Mouse (Mus musculus) CH12.LX (cell line): ENCODE data around the gene Smim20. TPM values are rescaled to one million over a fixed set of nuclear protein-coding genes. Genes with fewer than 3 reads are reported as not detected.

Experiments used
- DNase-seq: peaks from one replicate; pipeline ENCODE4 v3.0.0-alpha.2; 2013; ENCODE audit errors: extremely low read depth
- H3K27ac ChIP-seq: 2 replicates; pipeline ENCODE4 v1.5.1; 2012; ENCODE audit warnings: low read depth, mild to moderate bottlenecking, control low read depth, moderate library complexity; ENCODE audit not compliant: insufficient read depth
- H3K27me3 ChIP-seq: replicated peaks from 2 replicates; pipeline ENCODE3; 2012; ENCODE audit warnings: inconsistent platforms
- H3K36me3 ChIP-seq, 2 experiments: replicated peaks in 1 of 2; 2 replicates each; pipeline versions ENCODE3 to v1.6.1; 2012; ENCODE audit warnings: inconsistent platforms in 1 of 2, low read length in 1 of 2, mild to moderate bottlenecking in 1 of 2, mixed read lengths in 1 of 2, moderate library complexity in 1 of 2; ENCODE audit not compliant: control insufficient read depth in 1 of 2, insufficient read depth in 1 of 2
- H3K4me1 ChIP-seq, 2 experiments: 2 replicates each; pipeline ENCODE4 v1.6.1; 2012; ENCODE audit warnings: inconsistent platforms in 1 of 2, moderate library complexity in 1 of 2; ENCODE audit not compliant: insufficient read depth in 2 of 2, control insufficient read depth in 1 of 2
- H3K4me2 ChIP-seq: 2 replicates; pipeline ENCODE4 v1.6.1; 2012; ENCODE audit warnings: low read depth, mild to moderate bottlenecking, control low read depth; ENCODE audit not compliant: poor library complexity, insufficient read depth, severe bottlenecking
- H3K4me3 ChIP-seq, 3 experiments: fragments of 150-350 bp in 1 of 3; sonication (generic) in 1 of 3; replicated peaks in 1 of 3; 2 replicates each; pipeline versions ENCODE3 to v1.5.1; 2011 to 2012; ENCODE audit warnings: low read depth in 2 of 3, low read length in 2 of 3, mild to moderate bottlenecking in 2 of 3, moderate library complexity in 2 of 3, control low read depth in 1 of 3, improper control_type of control experiment in 1 of 3, inconsistent platforms in 1 of 3, mixed read lengths in 1 of 3; ENCODE audit not compliant: poor library complexity in 1 of 3
- H3K79me2 ChIP-seq: replicated peaks from 2 replicates; pipeline ENCODE4 v1.6.1; 2012; ENCODE audit warnings: mild to moderate bottlenecking, moderate library complexity; ENCODE audit not compliant: control insufficient read depth, poor library complexity, insufficient read depth, severe bottlenecking; ENCODE audit errors: extremely low read depth
- H3K9ac ChIP-seq: 2 replicates; pipeline ENCODE4 v1.6.1; 2012; ENCODE audit warnings: low read depth, mild to moderate bottlenecking, control low read depth, moderate library complexity; ENCODE audit not compliant: insufficient read depth
- H3K9me3 ChIP-seq: replicated peaks from 2 replicates; pipeline ENCODE3; 2012; ENCODE audit warnings: low read length, inconsistent platforms, mixed read lengths
- CHD1 ChIP-seq: IDR thresholded peaks from 2 replicates; pipeline ENCODE4 v1.6.1; 2012; ENCODE audit warnings: low read depth, low read length, improper control_type of control experiment, inconsistent platforms
- CTCF ChIP-seq, 2 experiments: IDR thresholded peaks in 1 of 2; conservative IDR thresholded peaks in 1 of 2; 2 replicates each; pipeline ENCODE4 v1.5.1; 2011 to 2012; ENCODE audit warnings: low read depth in 2 of 2, low read length in 2 of 2, improper control_type of control experiment in 1 of 2, inconsistent platforms in 1 of 2, mild to moderate bottlenecking in 1 of 2, moderate library complexity in 1 of 2
- EP300 ChIP-seq: IDR thresholded peaks from 2 replicates; pipeline ENCODE4 v1.6.1; 2011; ENCODE audit warnings: low read length, improper control_type of control experiment
- ETS1 ChIP-seq: conservative IDR thresholded peaks from 2 replicates; pipeline ENCODE4 v1.6.1; 2012; ENCODE audit warnings: low read depth, mild to moderate bottlenecking, inconsistent platforms, low read length, improper control_type of control experiment, moderate library complexity
- IRF4 ChIP-seq: IDR thresholded peaks from 2 replicates; pipeline ENCODE4 v1.6.1; 2014; ENCODE audit warnings: low read depth, mild to moderate bottlenecking, inconsistent platforms, low read length, improper control_type of control experiment
- JUN ChIP-seq: IDR thresholded peaks from 2 replicates; pipeline ENCODE4 v1.6.1; 2011; ENCODE audit warnings: low read depth, mild to moderate bottlenecking, low read length, improper control_type of control experiment, moderate library complexity; ENCODE audit not compliant: insufficient read depth
- JUND ChIP-seq: conservative IDR thresholded peaks from 2 replicates; pipeline ENCODE4 v1.6.1; 2011; ENCODE audit warnings: low read depth, low read length, improper control_type of control experiment
- MEF2A ChIP-seq: IDR thresholded peaks from 2 replicates; pipeline ENCODE4 v1.6.1; 2014; ENCODE audit warnings: low read depth, mild to moderate bottlenecking, inconsistent platforms, low read length, improper control_type of control experiment, borderline replicate concordance
- PAX5 ChIP-seq: IDR thresholded peaks from 2 replicates; pipeline ENCODE4 v1.6.1; 2012; ENCODE audit warnings: low read length, inconsistent platforms, mixed read lengths
- RAD21 ChIP-seq: IDR thresholded peaks from 2 replicates; pipeline ENCODE4 v1.6.1; 2011; ENCODE audit warnings: low read depth, mild to moderate bottlenecking, low read length, improper control_type of control experiment, moderate library complexity
- SMC3 ChIP-seq: IDR thresholded peaks from 2 replicates; pipeline ENCODE4 v1.6.1; 2011; ENCODE audit warnings: low read depth, low read length, improper control_type of control experiment
- TBP ChIP-seq: conservative IDR thresholded peaks from 2 replicates; pipeline ENCODE4 v1.6.1; 2011; ENCODE audit warnings: low read depth, low read length, improper control_type of control experiment
- USF2 ChIP-seq: conservative IDR thresholded peaks from 2 replicates; pipeline ENCODE4 v1.6.1; 2011; ENCODE audit warnings: low read depth, low read length, improper control_type of control experiment
- ZC3H11A ChIP-seq: IDR thresholded peaks from 2 replicates; pipeline ENCODE4 v1.6.1; 2012; ENCODE audit warnings: low read depth, mild to moderate bottlenecking, inconsistent platforms, low read length, improper control_type of control experiment
- dilution Hi-C: fragments of 300-500 bp; cut with MboI; formaldehyde crosslinking; loops from 2 replicates; pipeline ENCODE4 v1.14.3; 2020; ENCODE audit warnings: low sequenced_read_pairs; ENCODE audit not compliant: extremely low pct_unique_long_range_greater_than_20kb, extremely low pct_ligation_motif_present
- in situ Hi-C: fragments of 300-500 bp; cut with MboI; formaldehyde crosslinking; loops from 3 replicates; pipeline ENCODE4 v1.14.3; 2019; ENCODE audit warnings: low sequenced_read_pairs, low pct_ligation_motif_present, low pct_unique_long_range_greater_than_20kb, mixed read lengths
- polyA plus RNA-seq: library from polyadenylated mRNA; unstranded; fragments of >175 nt; gene quantifications from 2 replicates; pipeline ENCODE4 v1.2.1, GENCODE M21; 2012; ENCODE audit warnings: low read depth; ENCODE audit not compliant: insufficient read length
- total RNA-seq, 2 experiments: library from RNA; depleted of rRNA; stranded (reverse); fragments of 300-350 nt in 1 of 2; fragments of >200 nt in 1 of 2; gene quantifications; 2 replicates each; pipeline ENCODE4 v1.2.3; 2012 to 2014

Smim20 gene
- total and polyA plus RNA-seq, 3 experiments, result 52.1 to 93.5 (median 54.3) TPM

- in situ Hi-C loops (no loop called here), dilution Hi-C loops (no loop called here)
- Histone ChIP-seq H3K4me1 (no peaks in the 10 kb centered on the region), H3K27me3 (no peaks in the 10 kb centered on the region), H3K27ac (no peak overlapping the region), H3K4me2 (no peak overlapping the region), H3K9me3 (no peaks in the 10 kb centered on the region), H3K9ac (no peak overlapping the region), H3K79me2 (no peaks in the 10 kb centered on the region), H3K4me3 (no peak overlapping the region), H3K36me3 (no peaks in the 10 kb centered on the region)
- TF ChIP-seq ETS1 (no peak), JUND (no peak), ZC3H11A (no peak), RAD21 (no peak), CHD1 (no peak), MEF2A (no peak), TBP (no peak)
- DNase-seq, result no peak
Observed at GRCm38 (mm10) chr5:53307437-53307836, 40.6 kb downstream of the Smim20 start.

GRCm38 (mm10) chr5:53314404-53315167, 47.7 kb downstream of the Smim20 start:
- Histone ChIP-seq H3K9me3 (no peaks in the 10 kb centered on the region), H3K4me1 (no peaks in the 10 kb centered on the region), H3K4me2 (no peak overlapping the region), H3K27ac (no peak overlapping the region), H3K9ac (no peak overlapping the region), H3K79me2 (no peaks in the 10 kb centered on the region), H3K27me3 (no peaks in the 10 kb centered on the region), H3K4me3 (no peak overlapping the region), H3K36me3 (no peaks in the 10 kb centered on the region)
- DNase-seq, result no peak
- in situ Hi-C loops (no loop called here), dilution Hi-C loops (no loop called here)
- TF ChIP-seq JUN, result no peak
- TF ChIP-seq TBP, result no peak
- TF ChIP-seq IRF4, result no peak
- TF ChIP-seq RAD21, result no peak
- no peak for TF ChIP-seq PAX5

GRCm38 (mm10) chr5:53315829-53316228, 48.9 kb downstream of the Smim20 start:
- H3K36me3 ChIP-seq, result no peaks in the 10 kb centered on the region
- dilution Hi-C loops (no loop called here), in situ Hi-C loops (no loop called here)
- H3K4me2 ChIP-seq, result no peak overlapping the region
- H3K79me2 ChIP-seq, result no peaks in the 10 kb centered on the region
- DNase-seq, result peak; percentile 23
- H3K9ac ChIP-seq, result no peak overlapping the region
- TF ChIP-seq RAD21, result peak; percentile 37
- TF ChIP-seq CTCF (conservative IDR thresholded peaks at IDR 0.05 in 1 of 2, IDR thresholded peaks at IDR 0.05 in 1 of 2; ENCODE audit: low read depth in 2 of 2, low read length in 2 of 2), result peak in 1 of 2 experiments; percentile 67; a peak in 2 of 4 replicates
- no peak for TF ChIP-seq USF2
- no peak for TF ChIP-seq JUND
- TF ChIP-seq EP300, result no peak
- peak; percentile 59 for TF ChIP-seq SMC3
- H3K27ac ChIP-seq, result no peak overlapping the region
- H3K9me3 ChIP-seq, result no peaks in the 10 kb centered on the region
- H3K4me3 ChIP-seq, result no peak overlapping the region
- H3K27me3 ChIP-seq, result no peaks in the 10 kb centered on the region
- H3K4me1 ChIP-seq, result peaks cover 0 to 6% of the 10 kb centered on the region in 2 experiments; a peak in 2 of 4 replicates
